Mouse (Mus musculus): ENCODE data around the gene Lipe.

- TF ChIP-seq CTCF (IDR thresholded peaks at IDR 0.05; ENCODE audit: control insufficient read depth, insufficient read depth, insufficient replicate concordance, low read depth, low read length) (no peak), POLR2A (IDR thresholded peaks at IDR 0.05; ENCODE audit: control insufficient read depth, low read depth, low read length) (no peak)
These were observed 15.1 kb downstream of the Lipe start for GRCm38 (mm10) chr7:25383385-25383784.
